Mouse (Mus musculus) ES-E14 (cell line): ENCODE measurements around the gene Gpa33. TPM values are rescaled to one million over a fixed set of nuclear protein-coding genes. Genes with fewer than 3 reads are reported as not detected.
A peak's percentile ranks its signal among the peaks of the same experiment; 100 is the strongest.

Experiments used
- DNase-seq: peaks from one replicate; pipeline ENCODE4 v3.0.0-alpha.2; 2013; ENCODE audit warnings: low read depth, low spot score
- H3K27ac ChIP-seq: 2 replicates; pipeline ENCODE4 v1.5.1; 2012; ENCODE audit warnings: low read depth, mild to moderate bottlenecking, low read length, moderate library complexity, mixed read lengths; ENCODE audit not compliant: poor library complexity, insufficient read depth, severe bottlenecking
- H3K36me3 ChIP-seq: 2 replicates; pipeline ENCODE4 v1.6.1; 2012; ENCODE audit warnings: mild to moderate bottlenecking, low read length, moderate library complexity, mixed read lengths; ENCODE audit not compliant: control insufficient read depth, poor library complexity, insufficient read depth, severe bottlenecking
- H3K4me1 ChIP-seq, 2 experiments: fragments of 150-350 bp in 1 of 2; sonication (generic) in 1 of 2; 2 replicates each; pipeline ENCODE4 v1.6.1; 2012; ENCODE audit warnings: low read length in 2 of 2, mild to moderate bottlenecking in 1 of 2, mixed read lengths in 1 of 2; ENCODE audit not compliant: control insufficient read depth in 2 of 2, insufficient read depth in 2 of 2, poor library complexity in 1 of 2
- H3K4me3 ChIP-seq, 2 experiments: fragments of 150-350 bp in 1 of 2; sonication (generic) in 1 of 2; 2 replicates each; pipeline ENCODE4 v1.5.1; 2012; ENCODE audit warnings: low read length in 2 of 2, low read depth in 1 of 2, mild to moderate bottlenecking in 1 of 2, mixed read lengths in 1 of 2; ENCODE audit not compliant: insufficient read depth in 1 of 2, poor library complexity in 1 of 2, severe bottlenecking in 1 of 2
- H3K9ac ChIP-seq: 2 replicates; pipeline ENCODE4 v1.6.1; 2012; ENCODE audit warnings: low read depth, mild to moderate bottlenecking, low read length, mixed read lengths; ENCODE audit not compliant: poor library complexity, insufficient read depth, severe bottlenecking
- H3K9me3 ChIP-seq: fragments of 150-350 bp; sonication (generic); 2 replicates; pipeline ENCODE4 v1.6.1; 2012; ENCODE audit warnings: low read depth, mild to moderate bottlenecking, low read length; ENCODE audit not compliant: control insufficient read depth, insufficient read depth
- CHD2 ChIP-seq: IDR thresholded peaks from 2 replicates; pipeline ENCODE4 v1.6.1; 2014; ENCODE audit warnings: mild to moderate bottlenecking, low read depth, low read length, inconsistent platforms
- HCFC1 ChIP-seq: IDR thresholded peaks from 2 replicates; pipeline ENCODE4 v1.6.1; 2012; ENCODE audit warnings: low read length, inconsistent platforms, borderline replicate concordance; ENCODE audit not compliant: insufficient read depth
- MAFK ChIP-seq: IDR thresholded peaks from 2 replicates; pipeline ENCODE4 v1.6.1; 2014; ENCODE audit warnings: mild to moderate bottlenecking, low read depth, low read length, inconsistent platforms; ENCODE audit not compliant: insufficient read depth
- ZC3H11A ChIP-seq: IDR thresholded peaks from 2 replicates; pipeline ENCODE4 v1.6.1; 2012; ENCODE audit warnings: low read depth, mild to moderate bottlenecking, inconsistent platforms, low read length, borderline replicate concordance
- ZNF384 ChIP-seq: IDR thresholded peaks from 2 replicates; pipeline ENCODE4 v1.6.1; 2012; ENCODE audit warnings: low read depth, low read length, inconsistent platforms
- in situ Hi-C, 2 experiments: fragments of 600-800 bp; cut with MboI; formaldehyde crosslinking; loops; one replicate each; pipeline ENCODE4 v1.15.1; 2025; ENCODE audit warnings: low sequenced_read_pairs in 2 of 2, inconsistent platforms in 1 of 2; ENCODE audit not compliant: unreplicated experiment in 2 of 2
- total RNA-seq: library from RNA; depleted of rRNA; stranded (reverse); fragments of 300-350 nt; gene quantifications from 2 replicates; pipeline ENCODE4 v1.2.3, GENCODE M21; 2012

Gene Gpa33
- total RNA-seq, 1 experiment: 68.0 TPM

GRCm38 (mm10) chr1:166090306-166090705 lies 39.7 kb upstream of the Gpa33 start:
- H3K4me1 ChIP-seq: no peaks in the 10 kb centered on the region
- no peak overlapping the region for H3K27ac ChIP-seq
- no peak for TF ChIP-seq ZNF384
- no peak for TF ChIP-seq ZC3H11A
- no peak for TF ChIP-seq CHD2
- no peak for TF ChIP-seq HCFC1
- TF ChIP-seq MAFK: no peak
- H3K9ac ChIP-seq: no peak overlapping the region
- in situ Hi-C loops: no loop called here
- no peak for DNase-seq
- no peak overlapping the region for H3K4me3 ChIP-seq
- H3K9me3 ChIP-seq: no peaks in the 10 kb centered on the region
- H3K36me3 ChIP-seq: no peaks in the 10 kb centered on the region

- no peaks in the 10 kb centered on the region for H3K9me3 ChIP-seq
- no peaks in the 10 kb centered on the region for H3K4me1 ChIP-seq
- no peak overlapping the region for H3K9ac ChIP-seq
- in situ Hi-C loops: no loop called here
- no peak overlapping the region for H3K27ac ChIP-seq
- no peak for DNase-seq
- no peak overlapping the region for H3K4me3 ChIP-seq
- H3K36me3 ChIP-seq: peaks cover 25% of the 10 kb centered on the region
- no peak for TF ChIP-seq HCFC1
- TF ChIP-seq CHD2: no peak
- TF ChIP-seq ZNF384: no peak
- no peak for TF ChIP-seq ZC3H11A
- TF ChIP-seq MAFK: no peak
Observed at GRCm38 (mm10) chr1:166094462-166094861, 35.6 kb upstream of the Gpa33 start.

GRCm38 (mm10) chr1:166098120-166098519 lies 31.9 kb upstream of the Gpa33 start:
- in situ Hi-C loops: no loop called here
- H3K9me3 ChIP-seq: no peaks in the 10 kb centered on the region
- no peak overlapping the region for H3K9ac ChIP-seq
- no peak for DNase-seq
- H3K4me3 ChIP-seq: no peak overlapping the region
- no peaks in the 10 kb centered on the region for H3K4me1 ChIP-seq
- TF ChIP-seq CHD2: no peak
- no peak for TF ChIP-seq ZNF384
- TF ChIP-seq ZC3H11A: no peak
- no peak for TF ChIP-seq MAFK
- TF ChIP-seq HCFC1: no peak
- no peak overlapping the region for H3K27ac ChIP-seq
- H3K36me3 ChIP-seq: peaks cover 50% of the 10 kb centered on the region

GRCm38 (mm10) chr1:166102920-166103608 lies 27.0 kb upstream of the Gpa33 start:
- in situ Hi-C loops: no loop called here
- Histone ChIP-seq H3K9ac (peak overlapping the region; percentile 7; the same call in 1 of the 2 replicates), H3K4me3 (no peak overlapping the region), H3K9me3 (no peaks in the 10 kb centered on the region), H3K27ac (peak overlapping the region; percentile 14; the same call in 1 of the 2 replicates), H3K36me3 (peaks cover 63% of the 10 kb centered on the region), H3K4me1 (peaks cover 2 to 5% of the 10 kb centered on the region in 2 experiments; a peak in 3 of 4 replicates)
- peak; percentile 68 for DNase-seq
- TF ChIP-seq ZNF384 (no peak), ZC3H11A (peak; percentile 65; the same call in 1 of the 2 replicates)

- Histone ChIP-seq H3K27ac (no peak overlapping the region), H3K9ac (no peak overlapping the region), H3K4me3 (no peak overlapping the region), H3K36me3 (peaks cover 49% of the 10 kb centered on the region), H3K4me1 (peaks cover 2 to 5% of the 10 kb centered on the region in 2 experiments; a peak in 3 of 4 replicates), H3K9me3 (no peaks in the 10 kb centered on the region)
- DNase-seq: no peak
- TF ChIP-seq ZC3H11A: no peak
- no peak for TF ChIP-seq MAFK
- TF ChIP-seq HCFC1: no peak
- no peak for TF ChIP-seq CHD2
- TF ChIP-seq ZNF384: no peak
- in situ Hi-C loops: no loop called here
Observed at GRCm38 (mm10) chr1:166104858-166105257, 25.2 kb upstream of the Gpa33 start.
